Mouse (Mus musculus) limb, embryonic 15.5 days (tissue): ENCODE results near the gene Mapkapk2. TPM values are rescaled to one million over a fixed set of nuclear protein-coding genes. Genes with fewer than 3 reads are reported as not detected.
"Not testable (repeated sequence)": the region's sequence is repeated elsewhere in the genome, so short reads cannot be mapped to it uniquely, and the experiment has no call there.

Source experiments
- ATAC-seq: fragments of 200-750 bp; cut with Nextera tagmentation; 2 replicates; pipeline ENCODE4 v1.8.0; 2017; ENCODE audit warnings: low read depth, moderate TSS enrichment; ENCODE audit not compliant: insufficient number of reproducible peaks, low FRiP score, low TSS enrichment
- H3K27ac ChIP-seq: fragments of 300-500 bp; sonication (generic); 2 replicates; pipeline ENCODE4 v1.5.1; 2015; ENCODE audit warnings: moderate library complexity, mild to moderate bottlenecking, inconsistent platforms
- H3K27me3 ChIP-seq: fragments of 300-500 bp; sonication (generic); 2 replicates; pipeline ENCODE4 v1.6.1; 2015; ENCODE audit warnings: inconsistent platforms
- H3K36me3 ChIP-seq: fragments of 300-500 bp; sonication (generic); 2 replicates; pipeline ENCODE4 v1.6.1; 2015; ENCODE audit warnings: inconsistent platforms
- H3K4me1 ChIP-seq: fragments of 300-500 bp; sonication (generic); 2 replicates; pipeline ENCODE4 v1.6.1; 2015; ENCODE audit warnings: inconsistent platforms
- H3K4me2 ChIP-seq: fragments of 300-500 bp; sonication (generic); 2 replicates; pipeline ENCODE4 v1.6.1; 2015; ENCODE audit warnings: mild to moderate bottlenecking, inconsistent platforms
- H3K4me3 ChIP-seq: fragments of 300-500 bp; sonication (generic); 2 replicates; pipeline ENCODE4 v1.5.1; 2015; ENCODE audit warnings: mild to moderate bottlenecking, inconsistent platforms
- H3K9ac ChIP-seq: fragments of 300-500 bp; sonication (generic); 2 replicates; pipeline ENCODE4 v1.6.1; 2015; ENCODE audit warnings: inconsistent platforms
- H3K9me3 ChIP-seq: fragments of 300-500 bp; sonication (generic); 2 replicates; pipeline ENCODE4 v1.6.1; 2016; ENCODE audit warnings: inconsistent platforms
- WGBS: fragments of 180-500 bp; shearing (Covaris S2); methylation state at CpG from one replicate; pipeline ENCODE4 v1.1.7; 2015; 5-methylcytosine and 5-hydroxymethylcytosine counted together
- polyA plus RNA-seq: library from polyadenylated mRNA; unstranded; fragments of >200 nt; fragmentation: Nextera tagmentation; extraction: Ambion mirVana; gene quantifications from 2 replicates; pipeline ENCODE4 v1.2.1, GENCODE M21; 2015

Mapkapk2 gene
- 27.7 and 36.1 TPM in 2 replicates for polyA plus RNA-seq

DNA sequence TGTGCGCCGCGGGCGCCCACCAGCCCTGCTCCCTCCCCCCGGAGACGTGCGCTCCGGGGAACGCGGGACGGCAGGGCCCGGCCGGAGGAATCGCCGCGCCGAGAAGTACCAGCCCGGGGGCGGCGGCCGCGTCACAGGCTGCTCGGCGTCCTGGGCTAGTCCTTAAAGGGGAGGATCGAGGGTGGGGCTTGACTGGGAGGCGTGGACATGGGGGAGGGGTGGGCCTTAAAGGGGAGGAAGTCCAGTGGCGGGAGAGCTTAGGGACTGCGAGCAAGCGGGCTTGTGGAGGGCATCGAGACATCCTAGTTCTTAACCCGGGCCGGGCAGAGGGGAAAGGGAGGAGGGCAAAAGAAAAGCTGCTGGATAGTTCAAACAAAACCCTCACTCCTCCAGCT, at the start of gene Mapkapk2:
Mapkapk2 (minus strand) TSS at position 127 of the 395 bp plus-strand sequence.
- Histone ChIP-seq H3K4me1 (peaks cover 31% of the 10 kb centered on the region), H3K4me2 (peak within 1 kb of the TSS; percentile 69), H3K4me3 (peak within 1 kb of the TSS; percentile 93), H3K27me3 (no peaks in the 10 kb centered on the region), H3K36me3 (no peaks in the 10 kb centered on the region), H3K9me3 (no peaks in the 10 kb centered on the region), H3K9ac (peak within 1 kb of the TSS; percentile 91), H3K27ac (peak within 1 kb of the TSS; percentile 92)
- 0% methylated on average over 29 of the region's 32 CpGs for WGBS
- peak; percentile 95 for ATAC-seq

DNA sequence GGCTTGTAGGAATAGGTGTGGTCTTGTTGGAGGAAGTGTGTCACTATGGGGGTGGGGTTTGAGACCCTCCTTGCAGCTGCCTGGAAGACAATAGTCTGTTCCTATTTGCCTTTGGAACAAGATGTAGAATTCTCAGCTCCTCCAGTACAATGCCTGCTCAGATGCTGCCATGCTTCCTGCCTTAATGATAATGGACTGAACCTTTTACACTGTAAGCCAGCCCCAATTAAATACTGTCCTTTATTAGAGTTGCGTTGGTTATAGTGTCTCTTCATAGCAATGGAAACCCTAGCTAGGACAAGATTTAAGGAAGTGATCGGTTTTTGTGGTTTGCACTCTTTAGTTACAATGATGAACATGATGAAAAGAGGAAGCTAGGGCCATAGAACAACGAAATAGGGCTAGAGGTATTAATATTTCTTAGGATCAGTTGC, 48.6 kb upstream of the Mapkapk2 start:
- H3K9me3 ChIP-seq, result no peaks in the 10 kb centered on the region
- no peak overlapping the region for H3K4me2 ChIP-seq
- ATAC-seq, result no peak
- no peak overlapping the region for H3K27ac ChIP-seq
- no peaks in the 10 kb centered on the region for H3K27me3 ChIP-seq
- no peak overlapping the region for H3K9ac ChIP-seq
- no peak overlapping the region for H3K4me3 ChIP-seq
- 81% methylated on average over 3 of the region's 3 CpGs for WGBS
- H3K4me1 ChIP-seq, result no peaks in the 10 kb centered on the region
- no peaks in the 10 kb centered on the region for H3K36me3 ChIP-seq

DNA sequence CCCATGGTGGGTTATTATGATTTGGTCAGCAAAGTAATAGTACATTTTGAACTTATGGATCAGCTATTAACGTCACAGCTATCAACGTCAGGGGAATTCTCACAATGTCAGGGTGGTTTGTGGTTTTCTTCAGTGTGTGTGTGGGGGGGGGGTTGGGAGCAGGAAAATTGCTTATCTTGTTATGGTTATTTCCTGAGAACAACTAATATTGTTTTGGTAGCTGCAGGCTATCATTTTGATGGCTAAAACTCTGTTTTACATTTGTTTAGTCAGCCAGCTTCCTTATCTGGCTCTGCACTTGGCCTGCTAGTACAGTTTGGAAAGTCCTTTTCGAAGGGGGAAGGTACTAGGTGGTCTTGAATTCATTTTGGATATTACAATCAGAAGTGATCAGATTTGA, 47.6 kb upstream of the Mapkapk2 start:
- H3K9me3 ChIP-seq, ATAC-seq, H3K9ac ChIP-seq, H3K4me3 ChIP-seq, H3K27me3 ChIP-seq, H3K36me3 ChIP-seq, H3K4me2 ChIP-seq, H3K4me1 ChIP-seq, H3K27ac ChIP-seq: not testable (repeated sequence)
- WGBS, result 87% methylated on average over 3 of the region's 3 CpGs

DNA sequence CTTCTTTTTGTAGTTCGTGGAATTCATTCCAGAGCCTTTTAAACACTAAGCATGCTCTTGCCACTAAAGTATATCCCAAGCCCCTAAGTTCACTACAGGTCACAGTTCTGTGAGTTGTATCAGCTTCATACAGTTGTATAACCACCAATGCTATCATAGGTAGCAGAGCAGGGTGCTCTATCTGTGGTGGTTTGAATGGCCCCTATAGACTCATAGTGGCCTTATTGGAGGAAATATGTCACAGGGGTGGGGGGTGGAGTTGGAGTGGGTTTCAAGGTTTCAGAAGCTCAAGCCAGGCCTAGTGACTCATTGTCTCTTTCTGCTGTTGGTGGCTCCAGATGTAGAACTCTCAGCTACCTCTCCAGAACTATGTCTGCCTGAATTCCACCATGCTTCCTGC, 44.8 kb upstream of the Mapkapk2 start:
- H3K4me3 ChIP-seq, result no peak overlapping the region
- no peak overlapping the region for H3K9ac ChIP-seq
- WGBS, result 73% methylated on average over 1 of the region's 1 CpGs
- no peaks in the 10 kb centered on the region for H3K36me3 ChIP-seq
- ATAC-seq, result no peak
- no peaks in the 10 kb centered on the region for H3K9me3 ChIP-seq
- 0 out of 2 replicates have a peak, but pooled peaks cover 7% of the 10 kb centered on the region for H3K4me1 ChIP-seq
- no peak overlapping the region for H3K4me2 ChIP-seq
- H3K27ac ChIP-seq, result no peak overlapping the region
- no peaks in the 10 kb centered on the region for H3K27me3 ChIP-seq

DNA sequence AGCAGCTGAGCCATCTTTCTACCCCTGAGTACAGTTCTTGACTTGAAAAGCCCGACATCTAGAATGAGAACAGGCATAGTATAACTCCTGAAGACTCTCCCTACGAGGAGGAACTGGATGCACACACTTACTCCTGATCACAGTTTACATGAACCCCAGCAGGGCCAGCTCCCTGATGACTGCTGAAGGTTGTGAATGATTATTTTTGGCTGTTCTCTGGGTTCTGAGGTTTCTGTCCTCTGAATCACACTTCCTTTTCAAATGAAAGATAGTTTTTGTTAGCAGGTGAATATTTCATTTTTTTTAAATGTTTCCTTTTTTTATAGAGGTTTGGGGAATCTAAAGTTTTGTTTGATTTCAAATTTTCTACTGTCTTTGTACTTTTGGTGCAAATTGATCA, 43.8 kb upstream of the Mapkapk2 start:
- H3K4me3 ChIP-seq, result no peak overlapping the region
- ATAC-seq, result no peak
- WGBS, result 56% methylated on average over 2 of the region's 2 CpGs
- H3K27me3 ChIP-seq, result peaks cover 3% of the 10 kb centered on the region; the same call in 1 of the 2 replicates
- H3K9ac ChIP-seq, result no peak overlapping the region
- H3K27ac ChIP-seq, result no peak overlapping the region
- no peaks in the 10 kb centered on the region for H3K36me3 ChIP-seq
- 0 out of 2 replicates have a peak, but pooled peaks cover 7% of the 10 kb centered on the region for H3K4me1 ChIP-seq
- no peak overlapping the region for H3K4me2 ChIP-seq
- H3K9me3 ChIP-seq, result no peaks in the 10 kb centered on the region

DNA sequence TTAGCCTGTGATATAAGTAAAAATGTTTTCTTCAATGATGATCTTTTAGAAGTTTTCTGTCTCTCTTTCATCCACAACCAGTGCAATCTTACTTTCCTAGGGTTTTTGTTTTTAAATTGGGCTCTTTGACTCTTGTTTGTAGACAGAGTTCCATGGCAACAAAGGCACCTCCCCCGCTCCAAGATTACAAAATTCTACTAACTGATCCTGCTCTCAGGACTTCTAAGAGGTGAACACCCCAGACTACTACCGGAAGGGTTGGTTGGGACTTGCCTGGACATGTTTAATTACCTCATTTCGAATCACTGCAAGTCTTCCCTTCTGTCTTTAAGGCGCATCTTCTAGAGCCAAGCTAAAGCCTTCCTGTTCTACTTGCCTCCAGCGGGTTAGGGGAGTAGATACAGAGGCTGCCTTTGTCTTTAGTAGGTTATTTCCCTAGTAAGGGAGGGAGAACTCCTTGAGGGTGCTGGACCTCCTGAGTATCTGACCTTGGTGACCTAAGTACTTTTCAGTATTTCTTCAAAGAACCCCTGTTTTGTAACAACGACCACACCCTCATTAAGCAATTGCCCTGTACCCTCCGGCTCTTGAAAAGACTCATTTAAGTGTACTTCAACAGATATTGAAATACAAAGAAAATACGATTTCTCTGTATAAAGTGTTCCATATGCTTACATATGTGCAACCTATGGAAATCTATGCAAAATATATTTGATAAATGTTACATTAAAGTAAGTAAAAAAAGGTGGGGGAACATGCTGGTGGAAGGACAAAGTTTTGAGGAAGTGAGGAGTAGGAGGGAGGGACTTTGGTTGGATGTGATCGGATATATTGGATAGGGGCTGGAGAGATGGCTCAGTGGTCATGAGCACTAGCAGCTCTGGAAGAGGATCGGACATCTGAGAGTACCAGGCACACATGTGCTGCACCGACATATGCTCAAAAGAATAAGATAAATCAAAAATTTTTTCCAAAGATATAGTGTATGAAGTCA, 41.8 kb upstream of the Mapkapk2 start:
- Histone ChIP-seq H3K27me3 (peaks cover 3% of the 10 kb centered on the region; the same call in 1 of the 2 replicates), H3K27ac (no peak overlapping the region), H3K36me3 (no peaks in the 10 kb centered on the region), H3K4me2 (peak overlapping the region; percentile 92), H3K4me1 (0 out of 2 replicates have a peak, but pooled peaks cover 7% of the 10 kb centered on the region), H3K9ac (no peak overlapping the region), H3K9me3 (no peaks in the 10 kb centered on the region), H3K4me3 (peak overlapping the region; percentile 92)
- ATAC-seq, result no peak
- WGBS, result 62% methylated on average over 11 of the region's 11 CpGs

DNA sequence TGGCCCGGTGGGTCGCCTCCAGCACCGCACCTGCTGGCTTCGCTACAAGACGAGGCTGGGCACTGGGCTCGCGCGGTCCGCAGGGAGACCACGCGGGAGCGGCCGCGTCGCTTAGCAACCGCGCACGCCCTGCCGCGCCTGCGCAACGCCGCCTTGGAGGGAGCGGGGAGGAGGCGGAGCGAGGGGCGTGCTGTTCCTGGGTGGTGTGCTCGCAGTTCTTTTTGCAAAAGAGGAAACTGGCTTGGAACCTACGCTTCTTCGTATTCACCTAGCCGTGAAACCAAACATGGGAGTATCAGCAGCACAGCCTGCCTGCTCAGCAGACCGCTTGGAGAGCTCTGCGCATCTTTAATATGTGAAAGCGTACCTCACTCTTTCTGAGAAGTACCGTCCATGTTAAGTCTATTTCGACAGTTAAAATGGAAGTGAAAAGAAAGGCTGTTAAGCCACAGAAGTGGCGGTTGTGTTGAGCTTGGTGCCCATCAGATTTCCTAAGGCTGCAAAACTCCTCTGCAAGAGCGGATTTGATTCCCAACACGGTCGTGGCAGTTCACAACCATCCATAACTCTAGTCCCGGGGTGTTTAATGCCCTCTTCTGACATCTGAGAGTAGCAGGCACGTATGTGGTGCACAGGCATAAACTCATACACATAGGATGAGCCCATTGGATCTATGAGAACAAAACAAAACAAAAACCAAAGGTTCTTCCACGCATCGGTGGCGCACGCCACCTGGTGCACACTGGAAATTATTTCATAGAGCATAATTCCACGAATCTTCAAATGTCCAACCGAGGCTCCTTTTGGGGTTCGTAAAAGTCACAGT, 40.8 kb upstream of the Mapkapk2 start, which contains the start of gene Dyrk3:
Dyrk3 (minus strand) TSS at position 150 of the 826 bp plus-strand sequence.
- ATAC-seq, result peak; percentile 92
- Histone ChIP-seq H3K9ac (peak within 1 kb of the TSS; percentile 51), H3K4me3 (peak within 1 kb of the TSS; percentile 92), H3K4me1 (0 out of 2 replicates have a peak, but pooled peaks cover 7% of the 10 kb centered on the region), H3K4me2 (peak within 1 kb of the TSS; percentile 92), H3K27me3 (peaks cover 3% of the 10 kb centered on the region; the same call in 1 of the 2 replicates), H3K36me3 (no peaks in the 10 kb centered on the region), H3K27ac (peak within 1 kb of the TSS; percentile 93), H3K9me3 (no peaks in the 10 kb centered on the region)
- 3% methylated on average over 49 of the region's 49 CpGs for WGBS

DNA sequence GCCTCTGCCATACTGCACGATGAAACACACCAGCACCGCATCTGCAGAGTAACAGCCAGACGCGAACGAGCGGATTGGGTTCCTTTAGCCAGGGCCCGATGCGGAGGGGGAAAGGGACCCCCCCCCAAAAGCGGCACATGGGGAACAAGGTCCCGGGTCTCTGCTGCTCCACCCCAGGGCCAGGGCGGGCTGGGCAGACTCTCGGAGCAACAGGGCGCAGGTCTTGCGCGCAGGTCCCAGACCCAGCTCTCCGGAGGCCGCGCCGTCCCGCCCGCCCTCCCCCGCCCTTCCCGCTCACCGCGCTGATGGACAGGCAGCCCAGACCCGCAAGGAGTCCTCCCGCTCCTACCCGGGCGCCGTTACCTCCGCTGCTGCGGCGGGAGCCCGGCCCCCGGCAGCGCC, 40.1 kb upstream of the Mapkapk2 start:
- Histone ChIP-seq H3K36me3 (no peaks in the 10 kb centered on the region), H3K4me1 (0 out of 2 replicates have a peak, but pooled peaks cover 7% of the 10 kb centered on the region), H3K4me2 (peak overlapping the region; percentile 92), H3K9me3 (no peaks in the 10 kb centered on the region), H3K9ac (peak overlapping the region; percentile 51), H3K27me3 (peaks cover 3% of the 10 kb centered on the region; the same call in 1 of the 2 replicates), H3K4me3 (peak overlapping the region; percentile 92), H3K27ac (peak overlapping the region; percentile 93)
- peak; percentile 67 for ATAC-seq
- 2% methylated on average over 24 of the region's 36 CpGs for WGBS

DNA sequence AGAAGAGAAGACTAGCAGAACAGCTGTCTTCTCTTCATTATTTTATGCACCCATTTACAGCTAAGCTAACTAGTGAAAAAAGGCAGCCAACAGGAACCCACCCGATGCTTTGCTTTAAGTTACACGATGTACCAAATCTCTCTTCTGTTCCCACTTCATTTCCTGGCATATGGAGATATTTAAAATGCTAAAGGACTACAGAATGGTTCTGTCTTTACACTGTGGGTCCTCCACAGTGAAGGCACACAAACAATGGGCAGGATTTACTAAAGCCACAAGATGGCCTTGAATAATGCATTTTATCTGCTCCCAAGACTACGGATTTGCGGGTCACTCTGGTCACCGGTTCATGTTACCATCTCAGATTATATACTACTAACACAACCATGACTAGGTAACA, 39.5 kb upstream of the Mapkapk2 start:
- 24% methylated on average over 5 of the region's 5 CpGs for WGBS
- ATAC-seq, result no peak
- no peaks in the 10 kb centered on the region for H3K36me3 ChIP-seq
- H3K4me3 ChIP-seq, result no peak overlapping the region
- H3K4me2 ChIP-seq, result no peak overlapping the region
- H3K9ac ChIP-seq, result no peak overlapping the region
- H3K27ac ChIP-seq, result no peak overlapping the region
- H3K4me1 ChIP-seq, result 0 out of 2 replicates have a peak, but pooled peaks cover 7% of the 10 kb centered on the region
- H3K27me3 ChIP-seq, result peaks cover 3% of the 10 kb centered on the region; the same call in 1 of the 2 replicates
- H3K9me3 ChIP-seq, result no peaks in the 10 kb centered on the region

DNA sequence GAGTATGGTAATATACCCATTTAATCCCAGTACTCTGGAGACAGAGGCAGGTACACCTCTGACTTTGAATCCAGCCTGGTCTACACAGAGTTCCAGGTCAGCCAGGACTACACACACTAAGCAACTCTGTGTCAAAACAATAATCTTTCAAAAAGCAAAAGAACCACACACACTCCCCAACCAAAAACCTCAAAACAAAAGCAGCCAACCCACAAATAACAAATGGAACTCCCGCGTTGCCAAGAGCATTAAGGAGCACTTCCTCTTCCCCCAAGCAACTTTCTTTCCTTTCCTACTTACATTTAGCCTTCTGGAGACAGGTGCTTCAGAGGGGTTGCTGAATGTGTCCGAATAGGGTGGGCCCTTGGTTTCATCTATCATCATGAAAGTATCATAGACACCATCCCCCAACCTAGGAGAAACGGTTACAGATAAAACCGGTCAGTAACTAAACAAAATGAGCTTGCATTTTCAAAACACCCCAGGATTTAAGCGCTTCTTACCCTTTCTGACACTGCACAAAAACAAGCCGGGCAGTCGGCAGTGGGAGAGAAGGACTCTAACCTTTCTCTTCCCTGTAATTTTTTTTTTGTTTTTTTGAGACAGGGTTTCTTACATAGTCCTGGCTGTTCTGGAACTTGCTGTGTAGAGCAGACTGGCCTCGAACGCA, 38.5 kb upstream of the Mapkapk2 start:
- Histone ChIP-seq H3K4me2 (no peak overlapping the region), H3K4me3 (no peak overlapping the region), H3K9ac (no peak overlapping the region), H3K27ac (no peak overlapping the region), H3K4me1 (0 out of 2 replicates have a peak, but pooled peaks cover 7% of the 10 kb centered on the region), H3K9me3 (no peaks in the 10 kb centered on the region), H3K27me3 (peaks cover 3% of the 10 kb centered on the region; the same call in 1 of the 2 replicates), H3K36me3 (no peaks in the 10 kb centered on the region)
- 75% methylated on average over 10 of the region's 10 CpGs for WGBS
- no peak for ATAC-seq

DNA sequence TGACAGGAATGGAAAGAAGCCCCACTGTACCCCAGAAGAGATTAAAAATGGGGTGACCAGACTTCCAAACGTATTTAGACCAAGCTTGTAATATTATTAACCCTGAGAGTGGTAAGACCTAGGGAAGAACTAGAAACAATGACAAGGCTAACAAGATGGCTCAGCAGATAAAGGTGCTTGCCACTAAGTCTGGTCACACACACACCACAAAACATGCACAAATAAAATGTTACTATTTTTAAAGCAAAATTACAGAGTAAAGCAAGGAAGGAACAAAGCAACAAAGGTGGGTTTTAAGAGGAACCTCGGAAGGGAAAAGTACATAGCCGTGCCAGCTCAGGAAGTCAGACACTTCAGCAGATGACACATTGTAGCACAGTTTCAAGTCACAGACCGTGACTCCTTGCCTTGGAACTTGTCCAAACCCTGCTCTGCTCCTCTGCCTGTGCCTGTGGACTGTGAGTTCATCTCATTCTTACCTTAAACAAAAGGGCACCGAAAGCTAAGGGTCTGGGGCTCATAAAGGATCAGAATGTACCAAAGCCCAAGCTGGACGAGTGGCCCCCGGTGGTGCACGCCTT, 37.4 kb upstream of the Mapkapk2 start:
- no peak overlapping the region for H3K27ac ChIP-seq
- H3K4me1 ChIP-seq, result 0 out of 2 replicates have a peak, but pooled peaks cover 7% of the 10 kb centered on the region
- peaks cover 3% of the 10 kb centered on the region; the same call in 1 of the 2 replicates for H3K27me3 ChIP-seq
- H3K9me3 ChIP-seq, result no peaks in the 10 kb centered on the region
- no peak for ATAC-seq
- no peak overlapping the region for H3K4me2 ChIP-seq
- H3K4me3 ChIP-seq, result no peak overlapping the region
- WGBS, result 72% methylated on average over 8 of the region's 8 CpGs
- H3K9ac ChIP-seq, result no peak overlapping the region
- no peaks in the 10 kb centered on the region for H3K36me3 ChIP-seq
